Mouse (Mus musculus) CD8-positive naive resting alpha-beta T cell, adult 2 months (primary cell): ENCODE data around the gene Jpt1.
"Not testable (repeated sequence)": the region's sequence is repeated elsewhere in the genome, so short reads cannot be mapped to it uniquely, and the experiment has no call there.

Experiments used
- DNase-seq, 2 experiments: peaks; one replicate each; pipeline ENCODE4 v3.0.0; 2022; ENCODE audit warnings: low read depth in 2 of 2, low spot score in 2 of 2

The Jpt1 gene

GRCm38 (mm10) chr11:115475758-115476237 is 38.4 kb downstream of the Jpt1 start:
- no peak for DNase-seq

GRCm38 (mm10) chr11:115475025-115475757 is 39.0 kb downstream of the Jpt1 start, which contains the start of gene Armc7:
TSS of gene Armc7 (plus strand) at chr11:115475667.
- DNase-seq = peak; percentile 87 to 92

- DNase-seq = peak; percentile 92 to 95
Measured at GRCm38 (mm10) chr11:115473626-115474275, 40.4 kb downstream of the Jpt1 start.

GRCm38 (mm10) chr11:115472183-115472582 is 42.0 kb downstream of the Jpt1 start:
- DNase-seq = no peak

GRCm38 (mm10) chr11:115467217-115467618 is 47.0 kb downstream of the Jpt1 start:
- no peak for DNase-seq

GRCm38 (mm10) chr11:115464851-115465250 is 49.3 kb downstream of the Jpt1 start:
- DNase-seq = no peak

GRCm38 (mm10) chr11:115463397-115463796 is 50.8 kb downstream of the Jpt1 start:
- DNase-seq = peak in 1 of 2 experiments; percentile 51

- DNase-seq = peak in 1 of 2 experiments; percentile 42
Measured at GRCm38 (mm10) chr11:115462243-115462891, 51.8 kb downstream of the Jpt1 start, which contains the start of gene Slc16a5. TSS of gene Slc16a5 (plus strand) at chr11:115462474.

GRCm38 (mm10) chr11:115461846-115462242 is 52.3 kb downstream of the Jpt1 start:
- DNase-seq = no peak

GRCm38 (mm10) chr11:115460976-115461375 is 53.2 kb downstream of the Jpt1 start:
- no peak for DNase-seq

- DNase-seq = no peak
Measured at GRCm38 (mm10) chr11:115457405-115457804, 56.8 kb downstream of the Jpt1 start.

GRCm38 (mm10) chr11:115456182-115456581 is 58.0 kb downstream of the Jpt1 start:
- no peak for DNase-seq

GRCm38 (mm10) chr11:115455619-115456018 is 58.6 kb downstream of the Jpt1 start:
- no peak for DNase-seq

- DNase-seq = not testable (repeated sequence)
Measured at GRCm38 (mm10) chr11:115454822-115455221, 59.4 kb downstream of the Jpt1 start.

GRCm38 (mm10) chr11:115453306-115453705 is 60.9 kb downstream of the Jpt1 start:
- DNase-seq = no peak

- DNase-seq = no peak
Measured at GRCm38 (mm10) chr11:115452281-115452860, 61.8 kb downstream of the Jpt1 start.

GRCm38 (mm10) chr11:115451781-115452241 is 62.4 kb downstream of the Jpt1 start:
- DNase-seq = peak; percentile 71 to 77

GRCm38 (mm10) chr11:115450176-115450575 is 64.0 kb downstream of the Jpt1 start:
- no peak for DNase-seq

- DNase-seq = no peak
Measured at GRCm38 (mm10) chr11:115448998-115449397, 65.2 kb downstream of the Jpt1 start.

- no peak for DNase-seq
Measured at GRCm38 (mm10) chr11:115448075-115448474, 66.1 kb downstream of the Jpt1 start.
